Mouse (Mus musculus): ENCODE results near the gene Ttbk1.
"Not testable (repeated sequence)": the region's sequence is repeated elsewhere in the genome, so short reads cannot be mapped to it uniquely, and the experiment has no call there.

GRCm38 (mm10) chr17:46496081-46496480, 8.6 kb upstream of the Ttbk1 start:
- TF ChIP-seq CTCF (IDR thresholded peaks at IDR 0.05 in 2 of 3, conservative IDR thresholded peaks at IDR 0.05 in 1 of 3; ENCODE audit: control insufficient read depth in 1 of 3, insufficient read depth in 1 of 3, low read depth in 2 of 3, low read length in 3 of 3, poor library complexity in 1 of 3, severe bottlenecking in 1 of 3); POLR2A (IDR thresholded peaks at IDR 0.05; ENCODE audit: control insufficient read depth in 1 of 2, insufficient read depth in 1 of 2, low read depth in 1 of 2, low read length in 2 of 2, poor library complexity in 1 of 2); POLR2AphosphoS5 (IDR thresholded peaks at IDR 0.05; ENCODE audit: borderline replicate concordance, low read depth, low read length): not testable (repeated sequence)

Data from MEL (cell line).